Mouse (Mus musculus) erythroid progenitor cell, adult 5-6 weeks (primary cell): ENCODE results near the gene Olfr262. TPM values are rescaled to one million over a fixed set of nuclear protein-coding genes. Genes with fewer than 3 reads are reported as not detected.
"Not testable (repeated sequence)": the region's sequence is repeated elsewhere in the genome, so short reads cannot be mapped to it uniquely, and the experiment has no call there.

Experiments used
- ATAC-seq: replicated peaks from 2 replicates; pipeline ENCODE4 v1.8.0; 2016; ENCODE audit warnings: moderate number of reproducible peaks, mild to moderate bottlenecking, moderate TSS enrichment, inconsistent platforms; ENCODE audit not compliant: poor library complexity, low FRiP score, severe bottlenecking
- total RNA-seq, 2 experiments: library from RNA; stranded (forward) in 1 of 2; stranded (reverse) in 1 of 2; fragments of 150-400 nt in 1 of 2; fragments of 186-747, 209-891 nt in 1 of 2; gene quantifications; 2 replicates each; pipeline versions ENCODE4 v1.2.3 to v1.2.4; 2015 to 2017; ENCODE audit warnings: low replicate concordance in 2 of 2

Gene Olfr262
- total RNA-seq (2015; ENCODE audit: low replicate concordance) (not detected in 2 replicates), total RNA-seq (2017; ENCODE audit: low replicate concordance) (not detected in 2 replicates)

GRCm38 (mm10) chr19:12241559-12241958, at the start of gene Olfr262:
TSS of gene Olfr262 (minus strand) at chr19:12241659.
- ATAC-seq = no peak

GRCm38 (mm10) chr19:12279554-12279953, 38.1 kb upstream of the Olfr262 start, which contains the start of gene Olfr1434:
TSS of gene Olfr1434 (plus strand) at chr19:12279854.
- no peak for ATAC-seq

GRCm38 (mm10) chr19:12260732-12261131, 19.3 kb upstream of the Olfr262 start, which contains the start of gene Olfr235:
TSS of gene Olfr235 (plus strand) at chr19:12261032.
- no peak for ATAC-seq

- ATAC-seq = not testable (repeated sequence)
Measured at GRCm38 (mm10) chr19:12232496-12232895, 9.0 kb downstream of the Olfr262 start, which contains the start of gene Olfr1432. TSS of gene Olfr1432 (minus strand) at chr19:12232596.

- ATAC-seq = no peak
Measured at GRCm38 (mm10) chr19:12200334-12200733, 41.1 kb downstream of the Olfr262 start, which contains the start of gene Olfr1431. TSS of gene Olfr1431 (plus strand) at chr19:12200634.

- ATAC-seq = not testable (repeated sequence)
Measured at GRCm38 (mm10) chr19:12199076-12199475, 42.4 kb downstream of the Olfr262 start.

Other genes starting within 250 kb of the Olfr262 start
- not detected in 2 replicates for gene Olfr1423, start 200.3 kb downstream of the Olfr262 start, total RNA-seq (2015; ENCODE audit: low replicate concordance)
- gene Olfr1423, start 200.3 kb downstream of the Olfr262 start, total RNA-seq (2017; ENCODE audit: low replicate concordance) = not detected in 2 replicates
- not detected in 2 replicates for gene Olfr1424, start 179.0 kb downstream of the Olfr262 start, total RNA-seq (2015; ENCODE audit: low replicate concordance)
- not detected in 2 replicates for gene Olfr1424, start 179.0 kb downstream of the Olfr262 start, total RNA-seq (2017; ENCODE audit: low replicate concordance)
- not detected in 2 replicates for gene Olfr1425, start 163.9 kb downstream of the Olfr262 start, total RNA-seq (2015; ENCODE audit: low replicate concordance)
- gene Olfr1425, start 163.9 kb downstream of the Olfr262 start, total RNA-seq (2017; ENCODE audit: low replicate concordance) = not detected in 2 replicates
- gene Olfr1426, start 149.6 kb downstream of the Olfr262 start, total RNA-seq (2015; ENCODE audit: low replicate concordance) = not detected in 2 replicates
- gene Olfr1426, start 149.6 kb downstream of the Olfr262 start, total RNA-seq (2017; ENCODE audit: low replicate concordance) = not detected in 2 replicates
- gene Olfr1427, start 138.3 kb downstream of the Olfr262 start, total RNA-seq (2015; ENCODE audit: low replicate concordance) = not detected in 2 replicates
- not detected in 2 replicates for gene Olfr1427, start 138.3 kb downstream of the Olfr262 start, total RNA-seq (2017; ENCODE audit: low replicate concordance)
- gene Olfr1428, start 125.8 kb downstream of the Olfr262 start, total RNA-seq (2015; ENCODE audit: low replicate concordance) = not detected in 2 replicates
- gene Olfr1428, start 125.8 kb downstream of the Olfr262 start, total RNA-seq (2017; ENCODE audit: low replicate concordance) = not detected in 2 replicates
- gene Olfr76, start 118.5 kb downstream of the Olfr262 start, total RNA-seq (2015; ENCODE audit: low replicate concordance) = not detected in 2 replicates
- gene Olfr76, start 118.5 kb downstream of the Olfr262 start, total RNA-seq (2017; ENCODE audit: low replicate concordance) = not detected in 2 replicates
- not detected in 2 replicates for gene Olfr1555-ps1, start 71.5 kb downstream of the Olfr262 start, total RNA-seq (2015; ENCODE audit: low replicate concordance)
- gene Olfr1555-ps1, start 71.5 kb downstream of the Olfr262 start, total RNA-seq (2017; ENCODE audit: low replicate concordance) = not detected in 2 replicates
- not detected in 2 replicates for gene Olfr1431, start 41.0 kb downstream of the Olfr262 start, total RNA-seq (2015; ENCODE audit: low replicate concordance)
- not detected in 2 replicates for gene Olfr1431, start 41.0 kb downstream of the Olfr262 start, total RNA-seq (2017; ENCODE audit: low replicate concordance)
- not detected in 2 replicates for gene Olfr1432, start 9.1 kb downstream of the Olfr262 start, total RNA-seq (2015; ENCODE audit: low replicate concordance)
- not detected in 2 replicates for gene Olfr1432, start 9.1 kb downstream of the Olfr262 start, total RNA-seq (2017; ENCODE audit: low replicate concordance)
- not detected in 2 replicates for gene Olfr235, start 19.4 kb upstream of the Olfr262 start, total RNA-seq (2015; ENCODE audit: low replicate concordance)
- not detected in 2 replicates for gene Olfr235, start 19.4 kb upstream of the Olfr262 start, total RNA-seq (2017; ENCODE audit: low replicate concordance)
- not detected in 2 replicates for gene Olfr1434, start 38.2 kb upstream of the Olfr262 start, total RNA-seq (2015; ENCODE audit: low replicate concordance)
- gene Olfr1434, start 38.2 kb upstream of the Olfr262 start, total RNA-seq (2017; ENCODE audit: low replicate concordance) = not detected in 2 replicates
- gene Olfr1436, start 57.5 kb upstream of the Olfr262 start, total RNA-seq (2015; ENCODE audit: low replicate concordance) = not detected in 2 replicates
- gene Olfr1436, start 57.5 kb upstream of the Olfr262 start, total RNA-seq (2017; ENCODE audit: low replicate concordance) = not detected in 2 replicates
- not detected in 2 replicates for gene Olfr1437, start 83.4 kb upstream of the Olfr262 start, total RNA-seq (2015; ENCODE audit: low replicate concordance)
- not detected in 2 replicates for gene Olfr1437, start 83.4 kb upstream of the Olfr262 start, total RNA-seq (2017; ENCODE audit: low replicate concordance)
- gene Olfr1438-ps1, start 94.3 kb upstream of the Olfr262 start, total RNA-seq (2015; ENCODE audit: low replicate concordance) = not detected in 2 replicates
- not detected in 2 replicates for gene Olfr1438-ps1, start 94.3 kb upstream of the Olfr262 start, total RNA-seq (2017; ENCODE audit: low replicate concordance)
- gene Olfr1440, start 145.6 kb upstream of the Olfr262 start, total RNA-seq (2015; ENCODE audit: low replicate concordance) = not detected in 2 replicates
- not detected in 2 replicates for gene Olfr1440, start 145.6 kb upstream of the Olfr262 start, total RNA-seq (2017; ENCODE audit: low replicate concordance)
- gene Olfr1441, start 175.8 kb upstream of the Olfr262 start, total RNA-seq (2015; ENCODE audit: low replicate concordance) = not detected in 2 replicates
- gene Olfr1441, start 175.8 kb upstream of the Olfr262 start, total RNA-seq (2017; ENCODE audit: low replicate concordance) = not detected in 2 replicates
- gene Pfpl, start 186.2 kb upstream of the Olfr262 start, total RNA-seq (2015; ENCODE audit: low replicate concordance) = not detected in 2 replicates
- not detected in 2 replicates for gene Pfpl, start 186.2 kb upstream of the Olfr262 start, total RNA-seq (2017; ENCODE audit: low replicate concordance)
- gene Mpeg1, start 219.1 kb upstream of the Olfr262 start, total RNA-seq (2015; ENCODE audit: low replicate concordance) = 61.6 and 71.0 TPM in 2 replicates
- 23.0 and 36.1 TPM in 2 replicates for gene Mpeg1, start 219.1 kb upstream of the Olfr262 start, total RNA-seq (2017; ENCODE audit: low replicate concordance)